Mouse (Mus musculus) erythroblast, embryonic 14.5 days (primary cell): Measurements from ENCODE around the gene Palm.

Source experiments
- GATA1 ChIP-seq: IDR thresholded peaks from 2 replicates; pipeline ENCODE4 v1.6.1; 2012; ENCODE audit warnings: low read length, inconsistent platforms, mixed read lengths
- TAL1 ChIP-seq: IDR thresholded peaks from 3 replicates; pipeline ENCODE4 v1.6.1; 2012; ENCODE audit warnings: low read length, inconsistent platforms, mixed read lengths

DNA sequence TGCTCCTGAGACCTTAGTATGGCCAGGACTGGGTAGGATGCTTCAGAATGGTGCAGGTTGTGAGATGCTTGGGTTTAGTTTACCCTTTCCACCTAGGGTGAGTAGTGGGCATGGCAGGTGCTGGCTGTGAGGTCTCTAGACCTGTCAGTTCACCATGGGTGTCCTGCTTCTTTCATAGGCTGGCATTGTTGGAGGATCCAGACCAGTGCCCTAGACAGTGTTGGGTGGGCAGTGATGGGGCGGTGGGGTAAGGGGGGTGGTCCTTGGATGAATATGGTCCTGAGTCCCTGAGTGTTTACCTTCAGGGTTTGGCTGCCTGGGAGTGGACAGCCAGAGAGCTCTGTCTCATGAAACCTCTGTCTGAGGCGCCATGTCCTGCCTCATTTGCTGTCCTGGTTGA is 64.5 kb downstream of the Palm start:
- TF ChIP-seq GATA1 = no peak
- TF ChIP-seq TAL1 = no peak
